10 mouse cellular contexts compared by ENCODE assay signal in genomic region chr6:36818281-36819018, GRCm38 (mm10). TPM values are rescaled to one million over a fixed set of nuclear protein-coding genes. Genes with fewer than 3 reads are reported as not detected.
DNase-seq lines count a peak whose midpoint lies in the region; ATAC-seq lines count a peak whose summit lies in the region.
"Had no signal": no experiment of that assay in that cellular context is flagged by ENCODE, and none has a peak within 500 bp of the region (broad histone marks: within the 10 kb centered on the region; RNA-seq: fewer than 3 reads in every experiment).

No protein-coding gene starts in this region.

- H3K27me3 ChIP-seq in heart, embryonic 15.5 days = no peaks in the 10 kb centered on the region
- no peaks in the 10 kb centered on the region for H3K27me3 ChIP-seq in heart, embryonic 11.5 days (ENCODE audit: control insufficient read depth, insufficient read depth, low read length)
- no peaks in the 10 kb centered on the region for H3K27me3 ChIP-seq in midbrain, embryonic 11.5 days (ENCODE audit: control insufficient read depth, insufficient read depth, low read length)
- H3K27me3 ChIP-seq in midbrain, embryonic 10.5 days (ENCODE audit: low read depth, poor library complexity, severe bottlenecking) = no peaks in the 10 kb centered on the region
- no peaks in the 10 kb centered on the region for H3K27me3 ChIP-seq in hindbrain, embryonic 15.5 days
- no peaks in the 10 kb centered on the region for H3K27me3 ChIP-seq in stomach, embryonic 16.5 days (ENCODE audit: control insufficient read depth, insufficient read depth, low read length)

- no peak for ATAC-seq in heart, embryonic 15.5 days (replicated peaks; ENCODE audit: insufficient number of reproducible peaks, insufficient read depth, low FRiP score, low read depth)
- ATAC-seq in heart, embryonic 11.5 days (replicated peaks; ENCODE audit: insufficient number of reproducible peaks, low FRiP score, low TSS enrichment) = no peak
- ATAC-seq in midbrain, embryonic 11.5 days (ENCODE audit: low FRiP score) = no peak
- ATAC-seq in hindbrain, embryonic 15.5 days (ENCODE audit: low FRiP score, low read depth) = 0 out of 2 replicates have a peak, but pooled peaks have one; percentile 9
- 0 out of 2 replicates have a peak, but pooled peaks have one; percentile 5 for ATAC-seq in stomach, embryonic 16.5 days (ENCODE audit: insufficient read depth, low FRiP score)

- peak overlapping the region; percentile 82 for H3K27ac ChIP-seq in heart, embryonic 15.5 days
- no peak overlapping the region for H3K27ac ChIP-seq in heart, embryonic 11.5 days (ENCODE audit: low read depth, low read length)
- no peak overlapping the region for H3K27ac ChIP-seq in midbrain, embryonic 11.5 days (ENCODE audit: low read depth, low read length)
- no peak overlapping the region for H3K27ac ChIP-seq in midbrain, embryonic 10.5 days (replicated peaks)
- H3K27ac ChIP-seq in hindbrain, embryonic 15.5 days (replicated peaks) = peak overlapping the region; percentile 61
- peak overlapping the region; percentile 68 for H3K27ac ChIP-seq in stomach, embryonic 16.5 days (ENCODE audit: low read length)
- H3K27ac ChIP-seq: liver, embryonic 14.5 days had no signal

- H3K4me2 ChIP-seq in heart, embryonic 15.5 days = 0 out of 2 replicates have a peak overlapping the region, but pooled peaks have one; percentile 37
- H3K4me2 ChIP-seq in heart, embryonic 11.5 days = no peak overlapping the region
- no peak overlapping the region for H3K4me2 ChIP-seq in midbrain, embryonic 11.5 days
- no peak overlapping the region for H3K4me2 ChIP-seq in hindbrain, embryonic 15.5 days
- peak overlapping the region; percentile 20 for H3K4me2 ChIP-seq in stomach, embryonic 16.5 days (ENCODE audit: low read depth, low read length)

- no peak overlapping the region for H3K4me3 ChIP-seq in heart, embryonic 15.5 days
- H3K4me3 ChIP-seq in heart, embryonic 11.5 days (ENCODE audit: low read depth, low read length) = no peak overlapping the region
- no peak overlapping the region for H3K4me3 ChIP-seq in midbrain, embryonic 11.5 days (ENCODE audit: low read depth, low read length)
- no peak overlapping the region for H3K4me3 ChIP-seq in midbrain, embryonic 10.5 days
- H3K4me3 ChIP-seq in hindbrain, embryonic 15.5 days = no peak overlapping the region
- no peak overlapping the region for H3K4me3 ChIP-seq in stomach, embryonic 16.5 days (replicated peaks; ENCODE audit: low read length)

- H3K4me1 ChIP-seq in heart, embryonic 15.5 days (replicated peaks) = peaks cover 11% of the 10 kb centered on the region
- H3K4me1 ChIP-seq in heart, embryonic 11.5 days (ENCODE audit: control insufficient read depth, insufficient read depth, low read length) = no peaks in the 10 kb centered on the region
- 0 out of 2 replicates have a peak, but pooled peaks cover 3% of the 10 kb centered on the region for H3K4me1 ChIP-seq in midbrain, embryonic 11.5 days (ENCODE audit: control insufficient read depth, insufficient read depth, low read length)
- H3K4me1 ChIP-seq in midbrain, embryonic 10.5 days = peaks cover 12% of the 10 kb centered on the region
- H3K4me1 ChIP-seq in hindbrain, embryonic 15.5 days (replicated peaks) = peaks cover 8% of the 10 kb centered on the region; the same call in 1 of the 2 replicates
- H3K4me1 ChIP-seq in stomach, embryonic 16.5 days (ENCODE audit: control insufficient read depth, insufficient read depth, low read length) = peaks cover 20% of the 10 kb centered on the region

- no peak overlapping the region for H3K9ac ChIP-seq in heart, embryonic 15.5 days
- no peak overlapping the region for H3K9ac ChIP-seq in heart, embryonic 11.5 days (ENCODE audit: low read depth, low read length)
- no peak overlapping the region for H3K9ac ChIP-seq in midbrain, embryonic 11.5 days (ENCODE audit: low read length)
- H3K9ac ChIP-seq in hindbrain, embryonic 15.5 days = no peak overlapping the region
- no peak overlapping the region for H3K9ac ChIP-seq in stomach, embryonic 16.5 days (ENCODE audit: low read length)
- H3K9ac ChIP-seq: liver, embryonic 14.5 days had no signal

- no peaks in the 10 kb centered on the region for H3K9me3 ChIP-seq in heart, embryonic 15.5 days (replicated peaks)
- no peaks in the 10 kb centered on the region for H3K9me3 ChIP-seq in heart, embryonic 11.5 days (replicated peaks; ENCODE audit: control insufficient read depth, low read length)
- H3K9me3 ChIP-seq in midbrain, embryonic 11.5 days (ENCODE audit: control insufficient read depth, low read length) = no peaks in the 10 kb centered on the region
- H3K9me3 ChIP-seq in midbrain, embryonic 10.5 days (replicated peaks) = no peaks in the 10 kb centered on the region
- H3K9me3 ChIP-seq in hindbrain, embryonic 15.5 days = no peaks in the 10 kb centered on the region
- H3K9me3 ChIP-seq in stomach, embryonic 16.5 days (replicated peaks; ENCODE audit: control insufficient read depth, low read length) = no peaks in the 10 kb centered on the region

- H3K36me3 ChIP-seq in heart, embryonic 15.5 days = no peaks in the 10 kb centered on the region
- no peaks in the 10 kb centered on the region for H3K36me3 ChIP-seq in heart, embryonic 11.5 days (ENCODE audit: control insufficient read depth, insufficient read depth, low read length)
- no peaks in the 10 kb centered on the region for H3K36me3 ChIP-seq in midbrain, embryonic 11.5 days (ENCODE audit: control insufficient read depth, insufficient read depth, low read length)
- no peaks in the 10 kb centered on the region for H3K36me3 ChIP-seq in midbrain, embryonic 10.5 days
- no peaks in the 10 kb centered on the region for H3K36me3 ChIP-seq in hindbrain, embryonic 15.5 days
- H3K36me3 ChIP-seq in stomach, embryonic 16.5 days (ENCODE audit: control insufficient read depth, insufficient read depth, low read length) = no peaks in the 10 kb centered on the region

- peak; percentile 61 for DNase-seq in midbrain, embryonic 11.5 days (ENCODE audit: low spot score, missing footprints)
- no peak for DNase-seq in midbrain, embryonic 10.5 days (ENCODE audit: low spot score)
- no peak for DNase-seq in right cerebral cortex, adult 18-20 months
- no peak for DNase-seq in retina, embryonic 14.5 days (ENCODE audit: low spot score)
- DNase-seq: thymus, postnatal 36 days had no signal

- 60% methylated on average over 4 of the region's 4 CpGs for WGBS in heart, embryonic 15.5 days
- WGBS in heart, embryonic 11.5 days (ENCODE audit: insufficient replicate concordance) = 60% methylated on average over 4 of the region's 4 CpGs
- 86% methylated on average over 4 of the region's 4 CpGs for WGBS in midbrain, embryonic 11.5 days
- WGBS in midbrain, embryonic 10.5 days = 90% methylated on average over 4 of the region's 4 CpGs
- WGBS in hindbrain, embryonic 15.5 days = 54% methylated on average over 4 of the region's 4 CpGs
- WGBS in stomach, embryonic 16.5 days = 22% methylated on average over 4 of the region's 4 CpGs

RNA-seq across cellular contexts. Expression of gene Ptn, which starts 8.4 kb away (rescaled TPM):
- 354 and 357 TPM in 2 replicates for polyA plus RNA-seq in heart, embryonic 15.5 days (2015; fragmentation: Nextera tagmentation; extraction: Ambion mirVana)
- 297 and 314 TPM in 2 replicates for polyA plus RNA-seq in heart, embryonic 11.5 days (2014; fragmentation: Nextera tagmentation; extraction: Ambion mirVana)
- polyA plus RNA-seq in midbrain, embryonic 11.5 days (2014; fragmentation: Nextera tagmentation; extraction: Ambion mirVana) = 243 and 244 TPM in 2 replicates
- polyA plus RNA-seq in midbrain, embryonic 10.5 days (2016; fragmentation: Nextera tagmentation; extraction: Ambion mirVana) = 154 and 174 TPM in 2 replicates
- polyA plus RNA-seq in hindbrain, embryonic 15.5 days (2015; fragmentation: Nextera tagmentation; extraction: Ambion mirVana) = 786 and 825 TPM in 2 replicates
- 314 and 411 TPM in 2 replicates for polyA plus RNA-seq in stomach, embryonic 16.5 days (2015; fragmentation: Nextera tagmentation; extraction: Ambion mirVana)

Comparison
In these comparisons a context has a peak if more than half of its experiments do, and no peak if none do; other contexts are left out.
1. H3K27ac ChIP-seq: peak in heart, embryonic 15.5 days (single experiment), hindbrain, embryonic 15.5 days (single experiment) and stomach, embryonic 16.5 days (single experiment); none in heart, embryonic 11.5 days (single experiment), midbrain, embryonic 11.5 days (single experiment) and midbrain, embryonic 10.5 days (single experiment).
2. H3K4me2 ChIP-seq: peak in heart, embryonic 15.5 days (single experiment) and stomach, embryonic 16.5 days (single experiment); none in heart, embryonic 11.5 days (single experiment), midbrain, embryonic 11.5 days (single experiment) and hindbrain, embryonic 15.5 days (single experiment).
3. ATAC-seq: peak in hindbrain, embryonic 15.5 days (single experiment) and stomach, embryonic 16.5 days (single experiment); none in heart, embryonic 15.5 days (single experiment), heart, embryonic 11.5 days (single experiment) and midbrain, embryonic 11.5 days (single experiment).